Mouse (Mus musculus) erythroblast, embryonic 14.5 days (primary cell): ENCODE measurements around the gene Enoph1. TPM values are rescaled to one million over a fixed set of nuclear protein-coding genes. Genes with fewer than 3 reads are reported as not detected.

Experiments
- H3K27me3 ChIP-seq: 2 replicates; pipeline ENCODE4 v1.6.1; 2012; ENCODE audit warnings: inconsistent platforms; ENCODE audit not compliant: control insufficient read depth
- H3K36me3 ChIP-seq: 2 replicates; pipeline ENCODE4 v1.6.1; 2012; ENCODE audit warnings: mild to moderate bottlenecking, inconsistent platforms; ENCODE audit not compliant: control insufficient read depth
- H3K4me1 ChIP-seq: 2 replicates; pipeline ENCODE4 v1.6.1; 2012; ENCODE audit warnings: inconsistent platforms; ENCODE audit not compliant: control insufficient read depth
- H3K4me3 ChIP-seq: replicated peaks from 2 replicates; pipeline ENCODE3; 2012; ENCODE audit warnings: moderate library complexity, mild to moderate bottlenecking, inconsistent platforms
- H3K9me3 ChIP-seq: 2 replicates; pipeline ENCODE4 v1.6.1; 2012; ENCODE audit warnings: low read length, inconsistent platforms, mixed read lengths; ENCODE audit not compliant: control insufficient read depth
- GATA1 ChIP-seq: IDR thresholded peaks from 2 replicates; pipeline ENCODE4 v1.6.1; 2012; ENCODE audit warnings: low read length, inconsistent platforms, mixed read lengths
- TAL1 ChIP-seq: IDR thresholded peaks from 3 replicates; pipeline ENCODE4 v1.6.1; 2012; ENCODE audit warnings: low read length, inconsistent platforms, mixed read lengths
- polyA plus RNA-seq: library from polyadenylated mRNA; stranded (reverse); fragments of >175 nt; gene quantifications from 2 replicates; pipeline ENCODE4 v1.2.3, GENCODE M21; 2012

Gene Enoph1
- 0.43 and 0.55 TPM in 2 replicates for polyA plus RNA-seq

DNA sequence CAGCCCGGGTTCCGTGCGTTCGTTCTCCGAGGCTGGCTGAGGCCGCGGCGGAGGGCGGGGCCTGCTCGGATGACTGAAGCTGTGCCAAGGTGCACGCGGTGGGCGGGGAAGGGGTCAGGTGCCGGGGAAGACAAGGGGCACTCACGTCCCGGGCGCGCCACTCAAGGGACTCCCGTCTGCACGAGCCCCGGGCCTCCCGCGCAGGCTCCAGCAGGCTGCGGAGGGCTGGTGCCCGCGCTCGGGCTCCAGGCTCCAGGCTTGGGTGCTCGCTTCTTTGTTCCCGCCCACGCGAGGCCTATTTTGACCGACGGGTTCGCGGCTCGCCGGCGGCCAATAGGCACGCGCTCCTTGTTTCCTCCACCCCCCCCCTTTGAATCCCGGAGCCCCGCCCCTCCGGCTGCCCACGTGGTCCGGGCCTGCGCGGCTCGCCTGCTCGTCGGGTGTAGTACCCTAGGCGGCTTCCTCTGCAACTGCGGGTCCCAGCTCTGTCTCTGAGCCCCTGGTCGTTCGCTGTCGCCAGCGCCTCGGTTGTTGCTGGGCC lies at the start of gene Enoph1, which contains the start of gene Hnrnpdl:
TSS of gene Enoph1 (plus strand) at position 384 of the 541 bp plus-strand sequence.
TSS of gene Hnrnpdl (minus strand) at position 63 of the 541 bp plus-strand sequence.
- peaks cover 59% of the 10 kb centered on the region for H3K4me1 ChIP-seq
- no peaks in the 10 kb centered on the region for H3K27me3 ChIP-seq
- peak within 1 kb of the TSS; percentile 100 for H3K4me3 ChIP-seq
- TF ChIP-seq TAL1 (no peak), GATA1 (no peak)
- peaks cover 38% of the 10 kb centered on the region for H3K36me3 ChIP-seq
- no peaks in the 10 kb centered on the region for H3K9me3 ChIP-seq

GRCm38 (mm10) chr5:99994166-99994565 lies 45.6 kb upstream of the Enoph1 start:
- H3K4me3 ChIP-seq, result no peak overlapping the region
- TF ChIP-seq GATA1 (no peak), TAL1 (no peak)
- no peaks in the 10 kb centered on the region for H3K36me3 ChIP-seq
- H3K27me3 ChIP-seq, result no peaks in the 10 kb centered on the region
- no peaks in the 10 kb centered on the region for H3K9me3 ChIP-seq
- H3K4me1 ChIP-seq, result no peaks in the 10 kb centered on the region

GRCm38 (mm10) chr5:99994680-99995079 lies 45.1 kb upstream of the Enoph1 start:
- no peaks in the 10 kb centered on the region for H3K4me1 ChIP-seq
- no peaks in the 10 kb centered on the region for H3K36me3 ChIP-seq
- H3K4me3 ChIP-seq, result no peak overlapping the region
- no peaks in the 10 kb centered on the region for H3K9me3 ChIP-seq
- no peaks in the 10 kb centered on the region for H3K27me3 ChIP-seq
- TF ChIP-seq GATA1 (no peak), TAL1 (no peak)

DNA sequence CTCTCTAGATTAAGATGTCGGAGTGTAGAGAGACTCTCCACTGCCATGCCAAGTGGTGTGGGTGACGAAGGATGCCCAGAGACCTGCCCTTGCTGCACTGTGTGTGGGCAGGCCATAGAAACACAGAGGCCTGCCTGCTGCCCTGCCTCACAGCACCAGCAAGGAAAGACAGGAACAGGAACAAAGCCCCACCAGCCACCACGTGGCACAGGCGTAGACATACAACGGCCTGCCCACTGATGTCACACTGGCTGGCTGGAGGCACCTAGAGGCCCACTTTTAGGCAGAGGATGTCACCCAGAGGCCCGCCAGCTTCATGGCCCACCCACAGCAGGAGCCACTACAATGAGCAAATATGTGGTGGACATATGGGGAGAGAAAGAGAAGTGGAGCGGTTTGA lies 39.7 kb upstream of the Enoph1 start:
- Histone ChIP-seq H3K36me3 (no peaks in the 10 kb centered on the region; the same call in 1 of the 2 replicates), H3K4me1 (peaks cover 17% of the 10 kb centered on the region), H3K4me3 (no peak overlapping the region), H3K9me3 (peaks cover 3% of the 10 kb centered on the region), H3K27me3 (no peaks in the 10 kb centered on the region)
- TF ChIP-seq GATA1 (no peak), TAL1 (no peak)

- Histone ChIP-seq H3K27me3 (no peaks in the 10 kb centered on the region), H3K36me3 (no peaks in the 10 kb centered on the region; the same call in 1 of the 2 replicates), H3K4me3 (no peak overlapping the region), H3K9me3 (peaks cover 3% of the 10 kb centered on the region), H3K4me1 (peaks cover 21% of the 10 kb centered on the region)
- no peak for TF ChIP-seq GATA1
- no peak for TF ChIP-seq TAL1
These were observed 39.3 kb upstream of the Enoph1 start for GRCm38 (mm10) chr5:100000500-100000899.

- peaks cover 40% of the 10 kb centered on the region for H3K4me1 ChIP-seq
- H3K36me3 ChIP-seq, result no peaks in the 10 kb centered on the region; the same call in 1 of the 2 replicates
- TF ChIP-seq TAL1, result no peak
- no peak for TF ChIP-seq GATA1
- H3K4me3 ChIP-seq, result no peak overlapping the region
- peaks cover 3% of the 10 kb centered on the region for H3K9me3 ChIP-seq
- no peaks in the 10 kb centered on the region for H3K27me3 ChIP-seq
These were observed 35.9 kb upstream of the Enoph1 start for GRCm38 (mm10) chr5:100003895-100004294.

GRCm38 (mm10) chr5:100005431-100005830 lies 34.4 kb upstream of the Enoph1 start:
- H3K9me3 ChIP-seq, result peaks cover 3% of the 10 kb centered on the region

GRCm38 (mm10) chr5:100005896-100006295 lies 33.9 kb upstream of the Enoph1 start:
- Histone ChIP-seq H3K27me3 (no peaks in the 10 kb centered on the region), H3K9me3 (peaks cover 3% of the 10 kb centered on the region), H3K36me3 (no peaks in the 10 kb centered on the region; the same call in 1 of the 2 replicates), H3K4me1 (peaks cover 38% of the 10 kb centered on the region), H3K4me3 (no peak overlapping the region)
- no peak for TF ChIP-seq GATA1
- TF ChIP-seq TAL1, result no peak

More at GRCm38 (mm10) chr5:100005431-100005830, 34.4 kb upstream of the Enoph1 start:
- H3K27me3 ChIP-seq, result no peaks in the 10 kb centered on the region
- peaks cover 40% of the 10 kb centered on the region for H3K4me1 ChIP-seq
- no peaks in the 10 kb centered on the region; the same call in 1 of the 2 replicates for H3K36me3 ChIP-seq
- TF ChIP-seq TAL1 (no peak), GATA1 (peak; percentile 30; the same call in 1 of the 2 replicates)
- H3K4me3 ChIP-seq, result no peak overlapping the region

DNA sequence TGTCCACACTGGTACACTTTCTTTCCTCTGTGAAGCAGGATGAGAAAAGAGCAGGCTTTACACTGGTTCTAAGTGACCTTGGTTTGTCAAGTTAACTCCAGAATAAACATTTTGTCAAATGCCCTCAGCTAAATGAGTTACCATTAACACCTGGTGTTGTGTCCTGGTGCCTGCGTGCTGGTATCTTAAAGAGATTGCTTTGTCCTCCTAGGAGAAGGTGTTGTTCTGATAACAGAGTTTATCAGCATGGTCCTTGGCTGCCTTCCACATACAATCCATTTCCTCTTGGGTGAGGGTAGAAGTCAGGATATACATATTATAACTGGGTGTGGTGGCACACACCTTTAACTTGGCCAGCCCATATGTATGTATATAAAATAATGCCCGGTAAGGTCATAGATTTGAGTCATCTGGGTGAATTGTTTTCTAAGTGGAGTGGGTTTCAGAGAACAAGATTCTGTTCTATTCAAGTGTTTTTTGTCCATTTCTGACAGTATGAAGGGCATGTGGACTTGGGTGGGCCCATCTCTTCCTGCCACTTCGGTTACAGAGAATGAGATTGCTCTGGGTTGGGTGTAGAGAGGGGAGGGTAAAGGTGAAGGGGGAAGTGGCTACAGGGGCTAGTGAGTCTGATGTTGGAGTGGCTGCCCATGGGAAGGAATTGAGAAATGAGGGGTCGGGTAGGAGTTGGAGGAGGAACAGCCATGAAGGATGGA lies 33.3 kb upstream of the Enoph1 start:
- H3K36me3 ChIP-seq, result no peaks in the 10 kb centered on the region; the same call in 1 of the 2 replicates
- no peaks in the 10 kb centered on the region for H3K27me3 ChIP-seq
- peaks cover 37% of the 10 kb centered on the region for H3K4me1 ChIP-seq
- peaks cover 3% of the 10 kb centered on the region for H3K9me3 ChIP-seq
- no peak overlapping the region for H3K4me3 ChIP-seq
- TF ChIP-seq TAL1 (no peak), GATA1 (no peak)
